Mouse (Mus musculus) embryo, embryonic 10.5 days (tissue): ENCODE results near the gene Efna3.

Experiments
- DNase-seq: peaks from one replicate; pipeline ENCODE4 v3.0.0-alpha.2; 2015; ENCODE audit warnings: low spot score

Efna3 gene

GRCm38 (mm10) chr3:89322514-89323165 lies at the start of gene Efna3:
Gene Efna3 (minus strand): TSS chr3:89322965.
- peak; percentile 84 for DNase-seq

- DNase-seq: no peak
Observed at GRCm38 (mm10) chr3:89367338-89367737, 44.6 kb upstream of the Efna3 start.

GRCm38 (mm10) chr3:89365486-89366414 lies 43.0 kb upstream of the Efna3 start:
- DNase-seq: no peak

GRCm38 (mm10) chr3:89365153-89365485 lies 42.4 kb upstream of the Efna3 start, which contains the start of gene Dcst1:
Gene Dcst1 (minus strand): TSS chr3:89365253.
- no peak for DNase-seq

GRCm38 (mm10) chr3:89364631-89365030 lies 41.9 kb upstream of the Efna3 start:
- no peak for DNase-seq

GRCm38 (mm10) chr3:89361675-89362074 lies 38.9 kb upstream of the Efna3 start, which contains the start of gene Dcst2:
Gene Dcst2 (plus strand): TSS chr3:89361975.
- no peak for DNase-seq

GRCm38 (mm10) chr3:89360237-89360636 lies 37.5 kb upstream of the Efna3 start:
- DNase-seq: no peak

GRCm38 (mm10) chr3:89359630-89360029 lies 36.9 kb upstream of the Efna3 start:
- no peak for DNase-seq

- DNase-seq: no peak
Observed at GRCm38 (mm10) chr3:89356029-89356428, 33.3 kb upstream of the Efna3 start.

GRCm38 (mm10) chr3:89355512-89355902 lies 32.7 kb upstream of the Efna3 start:
- no peak for DNase-seq

- DNase-seq: peak; percentile 91
Observed at GRCm38 (mm10) chr3:89354816-89355511, 32.2 kb upstream of the Efna3 start.

GRCm38 (mm10) chr3:89351271-89351670 lies 28.5 kb upstream of the Efna3 start:
- no peak for DNase-seq

- DNase-seq: peak; percentile 90
Observed at GRCm38 (mm10) chr3:89349869-89350501, 27.2 kb upstream of the Efna3 start, which contains the start of gene Adam15. Gene Adam15 (minus strand): TSS chr3:89349996.

GRCm38 (mm10) chr3:89348911-89349868 lies 26.4 kb upstream of the Efna3 start:
- peak; percentile 64 for DNase-seq

GRCm38 (mm10) chr3:89347916-89348315 lies 25.2 kb upstream of the Efna3 start:
- DNase-seq: no peak

- DNase-seq: no peak
Observed at GRCm38 (mm10) chr3:89346815-89347540, 24.2 kb upstream of the Efna3 start.

GRCm38 (mm10) chr3:89343279-89343678 lies 20.5 kb upstream of the Efna3 start:
- DNase-seq: no peak

- DNase-seq: no peak
Observed at GRCm38 (mm10) chr3:89341794-89342193, 19.0 kb upstream of the Efna3 start.

- peak; percentile 94 for DNase-seq
Observed at GRCm38 (mm10) chr3:89340465-89340864, 17.7 kb upstream of the Efna3 start.

- DNase-seq: peak; percentile 90
Observed at GRCm38 (mm10) chr3:89339416-89339815, 16.7 kb upstream of the Efna3 start.
